Mouse (Mus musculus): ENCODE results near the gene Ctnna2.

Gene Ctnna2

GRCm38 (mm10) chr6:77979241-77979961 lies at the start of gene Ctnna2:
Ctnna2 (minus strand) TSS chr6:77979699.
- in situ Hi-C loops (cut with MseI, MboI), result no loop called here

DNA sequence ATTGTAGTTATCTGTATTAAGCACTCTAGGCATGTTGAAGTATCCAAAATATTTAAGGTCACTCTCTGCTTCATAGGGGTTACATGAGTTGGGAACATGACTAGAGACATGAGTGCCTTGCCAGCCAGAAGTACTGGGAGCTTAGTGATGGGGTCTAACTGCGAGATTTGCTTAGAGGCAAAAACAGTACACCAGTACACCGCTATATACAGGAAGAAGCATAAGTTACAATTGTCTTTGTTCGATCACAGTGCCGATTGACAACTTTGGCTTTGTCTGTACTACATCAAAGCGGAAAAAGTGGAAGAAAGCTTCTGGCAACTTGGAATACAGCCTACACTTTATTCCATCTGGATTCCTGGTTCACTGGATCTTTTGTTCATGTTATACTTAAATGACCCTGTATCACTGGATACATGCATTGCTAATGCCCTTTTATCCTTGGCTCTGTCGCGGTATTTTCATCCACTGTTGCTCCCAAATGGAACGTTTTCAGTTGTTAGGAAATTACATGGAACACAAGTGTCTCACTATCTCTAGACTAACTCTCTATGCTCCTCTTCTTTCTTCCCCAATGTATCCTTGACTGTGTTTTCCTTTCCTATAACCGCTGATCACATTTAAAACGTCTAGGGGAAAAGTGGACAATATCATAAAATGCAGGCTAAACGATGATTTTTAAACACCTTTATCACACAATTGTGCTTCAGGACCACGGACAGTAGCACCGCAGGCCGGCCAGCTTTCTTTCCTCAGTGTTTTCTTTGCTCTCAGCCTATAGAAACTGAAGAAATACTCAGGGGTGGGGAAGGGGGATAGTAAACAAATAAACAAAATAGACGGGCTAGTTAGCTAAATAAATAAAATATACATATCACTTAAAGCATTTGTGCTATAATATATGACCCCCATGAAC lies 896 bp upstream of the Ctnna2 start:
- in situ Hi-C loops (cut with MseI, MboI), result no loop called here

DNA sequence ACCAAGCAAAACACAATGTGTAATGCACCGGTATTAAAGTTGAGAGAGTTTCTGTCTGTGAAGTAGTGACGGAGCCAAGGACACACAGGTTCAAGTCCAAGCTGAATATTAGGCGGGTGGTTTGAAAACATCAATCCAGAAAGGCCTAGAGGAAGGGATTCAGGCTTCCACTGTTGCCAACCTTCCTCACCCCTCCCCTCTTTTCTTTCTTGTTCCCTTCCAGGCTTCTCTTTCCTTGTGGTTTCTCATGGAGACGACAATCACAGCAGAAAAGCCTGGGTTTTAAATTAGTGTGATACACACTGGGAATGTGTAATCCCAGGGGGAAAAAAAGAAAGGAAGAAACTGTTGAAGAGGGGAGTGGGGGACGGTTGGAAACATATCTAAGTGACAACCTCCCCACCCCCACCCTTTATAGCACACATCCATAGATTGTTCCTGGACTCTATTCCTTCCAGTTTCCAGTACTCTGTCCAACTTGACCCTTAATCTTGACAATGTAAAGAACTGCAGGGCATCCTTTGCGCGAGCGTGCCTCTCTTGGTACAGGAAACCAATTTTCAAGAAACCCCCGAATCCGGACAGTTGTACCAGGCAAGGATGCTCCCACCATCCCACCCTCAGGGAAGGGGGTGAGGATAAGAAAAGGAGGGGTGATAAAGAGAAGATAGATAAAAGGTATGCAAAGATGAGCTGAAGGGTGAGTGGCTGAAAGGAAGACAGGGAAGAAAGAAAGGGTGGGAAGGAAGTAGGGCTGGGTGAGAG lies 841 bp downstream of the Ctnna2 start:
- in situ Hi-C loops (cut with MseI, MboI), result no loop called here

GRCm38 (mm10) chr6:77970545-77971242 lies 8.8 kb downstream of the Ctnna2 start:
- in situ Hi-C loops (cut with MseI, MboI), result no loop called here

DNA sequence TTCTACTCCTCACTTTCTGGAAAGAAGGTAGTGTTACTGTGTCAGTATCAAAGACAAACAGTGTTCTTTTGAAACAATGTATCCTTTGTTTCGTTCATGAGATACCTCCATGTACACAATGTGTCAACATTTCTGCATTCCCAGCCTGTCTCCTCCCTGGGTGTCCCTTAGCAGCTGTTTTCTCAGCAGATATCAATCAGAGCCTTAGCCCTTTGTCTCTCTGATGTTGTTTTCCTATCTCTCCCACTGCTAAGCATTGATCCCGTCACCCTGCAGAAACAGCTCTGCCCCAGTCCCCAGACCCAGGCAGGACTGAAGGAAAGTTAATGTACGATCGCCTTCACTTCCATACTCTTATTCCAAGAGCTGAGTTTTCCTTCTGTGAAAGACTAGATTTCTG lies 9.7 kb downstream of the Ctnna2 start:
- in situ Hi-C loops (cut with MseI, MboI), result no loop called here

DNA sequence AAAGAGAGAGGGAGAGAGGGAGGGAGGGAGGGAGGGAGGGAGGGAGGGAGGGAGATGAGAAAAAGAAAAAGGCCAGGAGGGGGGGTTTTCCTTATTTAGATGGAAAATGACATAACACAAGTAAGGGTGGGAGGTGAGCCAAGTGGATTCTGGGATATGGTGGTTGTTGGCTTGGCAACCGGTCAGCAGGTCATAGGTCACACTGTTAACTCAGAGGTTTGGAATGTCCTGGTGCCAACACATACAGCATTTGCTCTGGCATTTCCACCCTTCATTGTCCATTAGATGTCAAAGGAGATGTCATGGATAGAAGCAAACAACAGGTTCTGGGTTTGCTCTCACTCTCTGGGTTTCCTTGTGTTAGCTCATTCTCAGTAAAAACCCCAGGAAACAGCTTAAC lies 17.5 kb downstream of the Ctnna2 start:
- in situ Hi-C loops (cut with MseI, MboI), result no loop called here

DNA sequence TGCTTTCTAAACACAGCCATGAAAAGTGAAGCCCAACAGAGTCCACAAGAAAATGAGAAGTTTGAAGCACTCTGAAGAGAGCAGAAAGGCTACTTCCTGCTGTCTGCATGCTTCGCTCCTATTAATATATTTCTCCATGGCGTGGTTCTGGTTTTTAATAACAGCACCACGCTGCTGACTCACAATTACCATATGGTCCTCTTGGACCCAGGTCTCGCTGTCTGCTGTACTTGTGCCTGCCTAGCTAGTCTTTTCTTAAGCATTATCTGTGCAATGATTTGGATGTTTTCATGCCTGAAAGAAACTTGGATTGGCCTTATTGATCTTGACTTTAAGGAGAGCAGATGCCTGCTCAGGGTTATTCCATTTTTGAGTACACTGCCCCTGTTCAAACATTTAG lies 28.2 kb downstream of the Ctnna2 start:
- in situ Hi-C loops (cut with MseI, MboI), result no loop called here

- in situ Hi-C loops (cut with MseI, MboI), result no loop called here
Observed at GRCm38 (mm10) chr6:77950690-77951089, 28.8 kb downstream of the Ctnna2 start.

GRCm38 (mm10) chr6:77929375-77929774 lies 50.1 kb downstream of the Ctnna2 start:
- in situ Hi-C loops (cut with MseI, MboI), result no loop called here

DNA sequence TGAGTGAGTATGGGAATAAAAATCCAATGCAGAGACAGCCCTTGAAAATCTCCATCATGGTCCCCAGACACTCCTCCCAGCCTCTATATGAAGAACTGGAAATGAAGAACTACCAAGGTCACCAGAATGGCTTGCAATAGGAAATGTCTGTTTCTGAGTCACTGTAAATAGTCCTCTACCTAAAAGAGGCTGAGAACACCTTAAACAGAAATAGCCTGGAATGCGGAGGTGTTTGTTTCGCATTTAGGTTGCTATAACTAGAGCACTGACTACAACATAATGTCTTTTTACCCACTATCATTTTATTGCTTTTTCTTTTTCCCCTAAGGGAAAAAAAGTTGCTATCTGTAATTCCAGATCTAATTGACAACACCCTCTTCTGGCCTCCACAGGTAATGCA lies 106.3 kb downstream of the Ctnna2 start:
- in situ Hi-C loops (cut with MseI, MboI), result no loop called here

DNA sequence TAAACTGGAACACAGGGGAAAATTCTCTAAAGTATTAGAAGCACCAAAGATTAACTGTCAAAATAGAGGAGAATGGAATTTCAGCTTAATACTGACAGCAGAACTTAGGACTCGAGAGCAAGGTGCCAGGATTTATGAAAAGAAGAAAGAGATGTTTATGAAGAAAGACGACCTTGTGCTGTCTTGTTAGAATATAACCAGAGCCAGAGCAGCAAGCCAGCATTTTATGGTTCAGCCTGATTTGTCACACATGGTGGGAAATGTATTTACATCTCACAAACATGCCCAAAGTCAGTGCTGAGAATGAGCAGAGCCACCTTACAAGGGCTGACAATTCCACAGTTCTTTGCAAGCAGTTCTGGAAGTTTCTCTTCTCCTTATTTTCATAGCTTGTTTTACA lies 110.2 kb downstream of the Ctnna2 start:
- in situ Hi-C loops (cut with MseI, MboI), result no loop called here

DNA sequence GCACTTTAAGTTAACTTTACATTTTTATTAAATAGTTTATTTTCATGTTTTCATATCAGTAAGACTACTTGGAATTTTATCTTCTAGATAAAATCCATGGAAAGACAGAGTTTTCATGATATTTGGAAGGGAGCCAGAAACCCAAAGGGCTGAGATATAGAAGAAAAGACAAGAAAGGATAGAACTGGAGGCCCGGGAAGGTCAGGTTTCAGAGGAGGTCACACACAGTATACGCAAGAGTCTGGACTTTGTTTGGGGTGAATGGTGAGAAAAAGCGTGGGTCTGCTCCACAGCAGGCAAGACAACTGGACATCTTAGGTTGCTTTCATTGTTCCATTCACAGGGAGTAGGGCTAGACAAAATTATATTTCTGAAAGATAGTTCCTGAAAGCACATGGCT lies 111.4 kb downstream of the Ctnna2 start:
- in situ Hi-C loops (cut with MseI, MboI), result no loop called here

DNA sequence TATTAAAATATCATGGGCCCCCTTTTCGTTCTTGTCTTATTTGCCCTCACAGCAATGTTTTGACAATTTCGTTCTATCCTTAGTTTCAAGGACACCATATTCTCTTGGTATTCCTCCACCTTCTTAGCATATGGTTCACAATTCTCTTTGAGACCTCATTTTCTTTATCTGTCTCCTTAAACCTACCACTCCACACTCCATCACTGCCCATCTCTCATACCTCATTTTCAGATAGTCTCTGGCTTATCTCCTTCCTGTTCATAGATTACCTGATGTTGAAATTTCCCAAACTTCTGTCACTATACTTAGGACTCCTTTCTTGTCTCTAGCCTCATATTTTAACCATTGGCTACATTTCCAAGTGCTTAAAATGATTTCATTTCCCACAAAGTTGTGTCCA lies 116.1 kb downstream of the Ctnna2 start:
- in situ Hi-C loops (cut with MseI, MboI), result no loop called here

DNA sequence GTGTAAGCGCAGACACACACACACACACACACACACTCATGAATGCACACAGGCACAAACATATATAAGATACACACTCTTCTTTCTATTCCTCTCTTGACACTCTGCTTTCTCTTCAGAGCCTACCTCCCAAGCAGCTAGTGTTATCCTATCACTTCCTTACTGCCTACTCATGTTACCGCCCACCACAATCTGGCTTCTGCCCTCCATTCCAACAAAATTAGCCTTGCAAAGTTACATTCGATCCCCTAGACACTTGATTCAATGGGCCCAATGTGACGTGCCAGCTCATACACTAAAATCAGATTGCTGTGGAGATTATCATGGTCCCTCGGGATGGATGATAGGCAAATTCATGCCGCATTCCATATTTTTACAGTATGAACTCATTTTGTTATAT lies 116.7 kb downstream of the Ctnna2 start:
- in situ Hi-C loops (cut with MseI, MboI), result no loop called here

- in situ Hi-C loops (cut with MseI, MboI), result no loop called here
Observed at GRCm38 (mm10) chr6:77849438-77849837, 130.1 kb downstream of the Ctnna2 start.

- in situ Hi-C loops (cut with MseI, MboI), result no loop called here
Observed at GRCm38 (mm10) chr6:77848796-77849195, 130.7 kb downstream of the Ctnna2 start.

GRCm38 (mm10) chr6:77847651-77848050 lies 131.8 kb downstream of the Ctnna2 start:
- in situ Hi-C loops (cut with MseI, MboI), result no loop called here

GRCm38 (mm10) chr6:77839076-77839475 lies 140.4 kb downstream of the Ctnna2 start:
- in situ Hi-C loops (cut with MseI, MboI), result no loop called here

DNA sequence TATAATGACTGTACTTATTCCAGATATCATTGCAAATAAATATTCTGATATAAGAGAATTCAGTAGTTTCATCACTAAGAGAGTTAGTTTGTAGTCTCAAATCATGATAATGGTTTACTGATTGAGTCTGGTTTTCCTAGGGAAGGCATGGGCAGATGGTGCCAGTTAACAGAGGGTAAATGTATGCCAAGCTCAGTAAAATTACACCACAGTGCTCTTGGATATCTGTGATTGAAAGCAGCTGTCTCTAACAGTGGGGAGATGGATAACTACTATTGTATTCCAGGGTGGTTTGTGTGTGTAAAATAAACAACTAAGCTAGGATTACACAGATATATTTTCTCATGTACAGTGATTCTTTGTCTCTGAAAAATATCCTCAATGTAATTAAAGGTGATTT lies 140.8 kb downstream of the Ctnna2 start:
- in situ Hi-C loops (cut with MseI, MboI), result no loop called here

DNA sequence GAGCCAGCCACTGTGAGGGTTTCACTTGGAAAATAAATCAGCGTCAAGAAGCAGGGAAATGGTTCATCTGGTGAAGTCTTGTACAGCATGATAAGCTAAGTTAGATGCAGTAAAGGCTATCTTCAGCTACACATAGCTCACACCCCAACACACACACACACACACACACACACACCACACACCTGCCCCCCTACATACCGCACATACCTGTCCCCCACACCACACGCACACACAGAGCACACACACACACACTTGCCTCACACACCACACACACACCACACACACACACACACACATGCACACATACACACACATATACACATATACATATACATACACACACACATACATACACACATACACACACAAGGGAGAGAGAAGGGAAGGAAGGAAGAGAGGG lies 142.0 kb downstream of the Ctnna2 start:
- in situ Hi-C loops (cut with MseI, MboI), result no loop called here

DNA sequence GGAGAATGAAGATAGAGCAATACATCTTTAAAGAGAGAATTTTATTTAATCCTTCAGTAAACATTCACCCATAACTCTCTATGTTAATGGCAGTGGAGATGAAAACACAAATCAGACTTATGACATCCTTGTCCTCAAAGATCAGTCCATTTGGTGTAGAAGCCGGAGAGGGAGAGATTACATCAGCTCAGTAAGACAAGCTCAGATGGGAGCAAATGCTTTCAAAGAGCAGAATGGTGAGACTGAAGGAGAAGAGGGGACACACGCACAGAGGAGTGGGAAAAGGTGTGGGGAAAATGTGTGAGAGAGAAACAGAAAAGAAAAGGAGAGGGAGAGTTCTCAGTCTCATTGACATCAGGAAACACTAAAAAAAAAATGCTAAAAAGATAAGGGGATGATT lies 144.8 kb downstream of the Ctnna2 start:
- in situ Hi-C loops (cut with MseI, MboI), result no loop called here

DNA sequence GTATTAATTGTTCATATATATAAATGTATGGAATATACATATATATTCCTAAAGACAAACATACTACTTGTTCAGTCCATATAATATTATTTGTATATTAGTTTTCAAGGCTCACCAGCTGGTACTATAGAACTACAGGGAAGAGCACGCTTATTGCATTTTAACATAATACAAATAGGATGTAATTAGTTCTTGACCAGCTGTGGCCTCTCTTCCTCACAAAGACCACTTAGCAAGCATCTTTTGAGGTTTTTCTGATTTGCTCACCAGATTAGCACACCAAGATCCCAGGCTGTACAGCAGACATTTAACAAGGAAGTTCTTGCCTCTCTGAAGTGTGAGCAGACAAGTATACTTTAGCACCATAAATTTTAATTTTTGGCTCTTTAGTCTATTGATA lies 152.0 kb downstream of the Ctnna2 start:
- in situ Hi-C loops (cut with MseI, MboI), result no loop called here

Measured in mouse trophoblast stem cell (cell line).